Mouse (Mus musculus) kidney, embryonic 15.5 days (tissue): Measurements from ENCODE around the gene Glrx5. TPM values are rescaled to one million over a fixed set of nuclear protein-coding genes. Genes with fewer than 3 reads are reported as not detected.

Experiments
- ATAC-seq: fragments of 200-750 bp; cut with Nextera tagmentation; replicated peaks from 2 replicates; pipeline ENCODE4 v1.8.0; 2017; ENCODE audit warnings: moderate TSS enrichment; ENCODE audit not compliant: low FRiP score
- H3K27ac ChIP-seq: fragments of 300-500 bp; sonication (generic); 2 replicates; pipeline ENCODE4 v1.5.1; 2015; ENCODE audit warnings: mild to moderate bottlenecking, inconsistent platforms
- H3K27me3 ChIP-seq: fragments of 300-500 bp; sonication (generic); 2 replicates; pipeline ENCODE4 v1.6.1; 2015; ENCODE audit warnings: inconsistent platforms
- H3K36me3 ChIP-seq: fragments of 300-500 bp; sonication (generic); 2 replicates; pipeline ENCODE4 v1.6.1; 2015; ENCODE audit warnings: inconsistent platforms
- H3K4me1 ChIP-seq: fragments of 300-500 bp; sonication (generic); 2 replicates; pipeline ENCODE4 v1.6.1; 2015; ENCODE audit warnings: inconsistent platforms
- H3K4me2 ChIP-seq: fragments of 300-500 bp; sonication (generic); 2 replicates; pipeline ENCODE4 v1.6.1; 2015; ENCODE audit warnings: moderate library complexity, mild to moderate bottlenecking, inconsistent platforms
- H3K4me3 ChIP-seq: fragments of 300-500 bp; sonication (generic); replicated peaks from 2 replicates; pipeline ENCODE4 v1.5.1; 2015; ENCODE audit warnings: mild to moderate bottlenecking, inconsistent platforms
- H3K9ac ChIP-seq: fragments of 300-500 bp; sonication (generic); 2 replicates; pipeline ENCODE4 v1.6.1; 2015; ENCODE audit warnings: mild to moderate bottlenecking, inconsistent platforms
- H3K9me3 ChIP-seq: fragments of 300-500 bp; sonication (generic); replicated peaks from 2 replicates; pipeline ENCODE4 v1.6.1; 2016; ENCODE audit warnings: inconsistent platforms
- WGBS: fragments of 180-500 bp; shearing (Covaris S2); methylation state at CpG from one replicate; pipeline ENCODE4 v1.1.7; 2015; ENCODE audit warnings: mixed read lengths; 5-methylcytosine and 5-hydroxymethylcytosine counted together
- microRNA-seq: library from miRNA; unstranded; fragments of <30 nt; microRNA quantifications from one replicate; pipeline ENCODE4, GENCODE M21; 2016
- polyA plus RNA-seq: library from polyadenylated mRNA; unstranded; fragments of >200 nt; fragmentation: Nextera tagmentation; extraction: Ambion mirVana; gene quantifications from 2 replicates; pipeline ENCODE4 v1.2.1, GENCODE M21; 2015

Gene Glrx5
- polyA plus RNA-seq, 1 experiment from 2014 or later, result 184 TPM

DNA sequence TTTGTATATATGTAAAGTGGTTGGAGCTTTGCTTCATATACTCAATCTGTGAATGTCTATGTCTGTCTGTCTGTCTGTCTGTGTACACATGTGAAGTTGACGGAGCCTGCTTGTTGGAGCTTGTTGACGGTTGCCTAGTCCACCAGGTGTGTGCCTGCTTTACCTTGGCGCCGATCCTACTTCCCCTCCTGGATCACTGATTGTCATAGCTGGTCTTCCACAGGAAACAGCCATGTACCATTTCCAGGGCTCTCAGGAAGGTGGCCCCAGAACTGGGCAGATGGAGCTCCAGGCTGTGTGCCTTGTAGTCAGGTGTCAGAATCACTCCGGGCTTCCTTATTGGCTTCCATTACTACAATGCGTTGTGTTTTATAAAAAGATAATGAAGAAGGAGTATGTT, 54.3 kb downstream of the Glrx5 start:
- Histone ChIP-seq H3K36me3 (no peaks in the 10 kb centered on the region), H3K4me1 (no peaks in the 10 kb centered on the region), H3K4me3 (no peak overlapping the region), H3K9ac (no peak overlapping the region), H3K4me2 (no peak overlapping the region), H3K9me3 (no peaks in the 10 kb centered on the region), H3K27ac (no peak overlapping the region), H3K27me3 (no peaks in the 10 kb centered on the region)
- ATAC-seq, result no peak
- WGBS, result 92% methylated on average over 6 of the region's 6 CpGs

DNA sequence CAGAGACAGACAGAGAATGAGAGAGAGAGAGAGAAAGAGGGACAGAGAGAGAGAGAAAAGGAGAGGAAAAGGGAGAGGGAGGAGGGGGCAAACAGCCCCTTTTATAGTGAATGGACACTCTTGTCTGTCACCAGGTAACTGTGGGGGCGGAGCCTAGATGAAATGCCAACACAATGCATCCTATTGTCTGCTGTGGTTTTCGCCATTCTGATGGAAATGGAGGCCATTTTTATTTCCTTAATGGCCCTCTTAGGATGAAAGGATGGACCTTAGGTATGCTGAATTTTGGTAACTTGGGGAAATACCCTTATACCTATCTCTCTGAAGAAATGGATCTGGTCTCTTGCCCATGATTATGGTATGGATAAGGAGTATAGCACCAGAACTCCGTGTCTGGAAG, 54.9 kb downstream of the Glrx5 start:
- Histone ChIP-seq H3K9me3 (no peaks in the 10 kb centered on the region), H3K36me3 (no peaks in the 10 kb centered on the region), H3K9ac (no peak overlapping the region), H3K27ac (no peak overlapping the region), H3K4me2 (no peak overlapping the region), H3K4me1 (no peaks in the 10 kb centered on the region), H3K27me3 (no peaks in the 10 kb centered on the region), H3K4me3 (no peak overlapping the region)
- WGBS, result 78% methylated on average over 3 of the region's 3 CpGs
- ATAC-seq, result no peak

DNA sequence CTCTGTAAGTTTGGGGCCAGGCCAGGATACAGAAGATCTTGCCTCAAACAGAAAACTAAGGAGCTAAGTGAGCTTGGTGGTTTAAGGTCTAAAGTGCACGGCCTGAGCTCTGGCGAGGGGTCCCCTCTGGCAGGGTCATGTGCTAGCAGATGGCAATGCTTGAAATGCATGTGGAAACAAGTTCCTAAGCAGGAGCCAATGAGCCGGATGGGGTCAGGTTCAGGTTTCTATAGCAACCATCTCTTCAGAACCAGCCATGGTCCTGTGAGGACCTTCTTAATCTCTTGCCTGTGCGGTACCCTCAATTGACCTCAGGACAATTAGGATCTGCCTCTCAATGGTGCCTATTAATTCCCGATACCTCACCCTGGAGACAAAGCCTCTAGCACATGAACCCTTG, 56.7 kb downstream of the Glrx5 start:
- 61% methylated on average over 5 of the region's 5 CpGs for WGBS

DNA sequence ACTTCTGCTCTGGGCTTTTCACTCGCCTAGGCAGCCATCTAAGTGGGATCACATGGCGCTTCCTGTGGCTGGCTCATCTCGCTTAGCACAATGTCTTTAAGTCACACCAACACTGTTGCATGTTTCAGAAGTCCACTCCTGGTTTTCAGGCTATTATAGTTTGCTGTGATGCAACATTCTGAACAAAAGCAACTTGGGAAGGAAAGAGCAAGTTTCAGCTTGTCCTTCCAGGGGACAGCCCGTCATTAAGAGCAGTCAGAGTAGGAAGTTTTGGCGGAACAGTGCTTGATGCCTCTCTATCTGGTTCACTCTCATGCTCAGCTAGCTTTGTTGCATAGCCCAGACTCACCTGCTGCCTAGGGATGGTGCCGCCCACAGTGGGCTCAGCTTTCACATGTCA, 59.1 kb downstream of the Glrx5 start:
- no peaks in the 10 kb centered on the region for H3K27me3 ChIP-seq
- no peak overlapping the region for H3K4me3 ChIP-seq
- H3K27ac ChIP-seq, result no peak overlapping the region
- no peak overlapping the region for H3K4me2 ChIP-seq
- ATAC-seq, result no peak
- no peaks in the 10 kb centered on the region for H3K36me3 ChIP-seq
- peaks cover 4% of the 10 kb centered on the region; the same call in 1 of the 2 replicates for H3K4me1 ChIP-seq
- no peak overlapping the region for H3K9ac ChIP-seq
- H3K9me3 ChIP-seq, result no peaks in the 10 kb centered on the region
- 88% methylated on average over 6 of the region's 6 CpGs for WGBS

More for the DNA sequence above, 56.7 kb downstream of the Glrx5 start:
- Histone ChIP-seq H3K27ac (no peak overlapping the region), H3K4me1 (peaks cover 4% of the 10 kb centered on the region; the same call in 1 of the 2 replicates), H3K36me3 (no peaks in the 10 kb centered on the region), H3K9ac (no peak overlapping the region), H3K27me3 (no peaks in the 10 kb centered on the region), H3K4me3 (no peak overlapping the region), H3K9me3 (no peaks in the 10 kb centered on the region), H3K4me2 (no peak overlapping the region)
- ATAC-seq, result no peak

Small RNA genes within 50 kb of the gene (microRNA-seq; reads per million reads assigned to microRNA genes)
- 0.74 reads per million for gene Mir3069

Other genes starting within 250 kb of the Glrx5 start
- 4.9 and 5.5 TPM in 2 replicates for gene Clmn, start 167.6 kb upstream of the Glrx5 start, polyA plus RNA-seq
- gene Syne3, start 22.9 kb upstream of the Glrx5 start, polyA plus RNA-seq, result 0.82 TPM in 2 replicates
- gene Tcl1b2, start 113.3 kb downstream of the Glrx5 start, polyA plus RNA-seq, result not detected in 2 replicates
- not detected in 2 replicates for gene Tcl1b1, start 127.0 kb downstream of the Glrx5 start, polyA plus RNA-seq
- not detected in 2 replicates for gene Tcl1b5, start 143.7 kb downstream of the Glrx5 start, polyA plus RNA-seq
- not detected in 2 replicates for gene Tcl1b3, start 158.4 kb downstream of the Glrx5 start, polyA plus RNA-seq
- not detected in 2 replicates for gene Tcl1b4, start 169.3 kb downstream of the Glrx5 start, polyA plus RNA-seq
- gene Tcl1, start 190.1 kb downstream of the Glrx5 start, polyA plus RNA-seq, result not detected in 2 replicates